Mouse (Mus musculus) cortical plate, adult 2 months (tissue): ENCODE results near the gene Apoh.

Experiments used
- CTCF ChIP-seq: fragments of 200-500 bp; IDR thresholded peaks from 2 replicates; pipeline ENCODE4 v1.5.1; 2011; ENCODE audit warnings: mild to moderate bottlenecking, control low read depth, low read length; ENCODE audit not compliant: insufficient read depth; ENCODE audit errors: extremely low read depth
- POLR2A ChIP-seq: fragments of 200-500 bp; IDR thresholded peaks from 2 replicates; pipeline ENCODE4 v1.6.1; 2011; ENCODE audit warnings: mild to moderate bottlenecking, low read length, control low read depth; ENCODE audit not compliant: insufficient read depth; ENCODE audit errors: extremely low read depth

DNA sequence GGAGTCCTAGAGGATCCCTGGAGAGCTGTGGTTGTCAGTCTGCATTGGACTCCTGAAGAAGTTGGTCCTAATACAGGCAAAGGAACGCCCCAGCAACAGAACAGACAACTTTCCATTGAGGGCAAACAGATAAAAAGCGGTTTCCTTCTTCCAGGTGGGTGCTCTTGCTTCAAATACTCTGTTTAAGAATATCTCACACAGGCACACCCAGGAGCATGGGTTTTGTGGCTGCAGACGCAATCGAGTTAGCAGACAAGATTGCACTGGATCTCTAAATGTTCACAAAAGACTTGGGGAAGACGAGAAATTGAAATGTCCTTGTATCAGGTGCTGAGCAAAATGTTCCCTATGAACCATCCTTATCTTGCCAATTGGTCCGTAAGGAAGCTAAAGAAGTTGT, 76.1 kb downstream of the Apoh start:
- TF ChIP-seq CTCF (no peak), POLR2A (no peak)
